Mouse (Mus musculus) mouse trophoblast stem cell (cell line): ENCODE measurements around the gene Tacc3.

Source experiments
- in situ Hi-C, 2 experiments: fragments of 300-500 bp; cut with MseI, MboI; formaldehyde crosslinking; loops; 2 replicates in 1 of 2; 3 replicates in 1 of 2; pipeline ENCODE4 v1.15.1; 2025

Tacc3 gene

DNA sequence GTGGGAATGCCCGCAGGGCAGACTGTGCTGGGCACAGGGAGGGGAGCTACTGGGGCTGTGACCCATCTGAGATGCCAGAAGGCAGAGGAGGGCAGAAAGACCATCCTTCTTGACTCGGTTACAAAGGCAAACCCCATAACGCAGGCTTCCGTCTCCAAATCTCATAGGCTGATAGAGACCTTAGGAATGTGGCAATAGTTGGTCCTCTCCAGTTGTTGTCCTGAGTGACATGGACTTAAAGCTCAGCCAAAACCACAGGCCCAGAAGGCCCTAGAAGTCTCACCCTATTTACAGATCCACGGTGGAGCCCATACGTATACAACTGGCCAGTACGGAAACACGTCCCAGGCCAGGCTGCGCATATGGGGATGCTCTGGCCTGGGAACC, 36.5 kb downstream of the Tacc3 start:
- in situ Hi-C loops: no loop called here

DNA sequence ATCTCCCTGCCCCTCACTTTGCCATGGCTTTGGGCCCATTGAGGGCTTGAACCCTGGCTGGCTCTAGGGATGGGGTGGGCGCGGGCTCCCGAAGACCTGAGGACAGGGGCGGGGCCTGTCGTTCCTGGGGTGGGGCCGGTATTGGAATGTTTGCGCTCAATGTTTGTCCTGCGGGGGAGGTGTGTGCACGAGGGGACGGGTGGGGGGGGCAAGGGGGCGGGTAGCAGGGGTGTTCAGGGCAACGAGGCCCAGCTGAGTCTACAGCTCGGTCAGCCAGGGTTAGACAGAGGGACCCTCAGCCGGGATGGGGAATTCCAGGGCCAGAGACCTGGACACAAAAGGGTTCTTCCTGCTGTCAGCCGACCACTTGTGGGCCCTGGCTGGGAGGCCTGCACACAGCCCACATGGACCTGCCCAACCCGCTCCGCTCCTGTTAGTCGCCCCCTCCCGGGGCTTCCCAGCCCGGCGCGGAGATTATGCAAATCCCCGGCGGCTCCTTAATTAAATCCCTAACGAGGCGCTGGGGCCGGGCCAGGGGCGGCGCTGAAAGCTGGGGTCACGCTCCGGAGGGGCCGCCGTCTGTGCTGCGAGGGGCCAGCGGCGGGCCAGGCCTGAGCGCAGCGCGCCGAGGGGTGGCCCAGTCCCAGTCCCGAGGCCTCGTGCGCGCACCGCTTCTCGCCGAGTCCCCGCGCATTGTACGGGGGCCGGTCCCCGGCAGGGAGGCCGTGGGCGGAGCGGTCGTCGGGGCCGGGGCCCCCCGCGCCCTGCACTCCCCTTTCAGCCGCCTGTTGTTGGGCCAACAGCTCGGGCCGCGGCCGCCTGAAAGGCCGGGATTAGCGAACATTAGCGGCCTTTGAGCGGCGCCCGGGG, 37.2 kb downstream of the Tacc3 start:
- in situ Hi-C loops: no loop called here

DNA sequence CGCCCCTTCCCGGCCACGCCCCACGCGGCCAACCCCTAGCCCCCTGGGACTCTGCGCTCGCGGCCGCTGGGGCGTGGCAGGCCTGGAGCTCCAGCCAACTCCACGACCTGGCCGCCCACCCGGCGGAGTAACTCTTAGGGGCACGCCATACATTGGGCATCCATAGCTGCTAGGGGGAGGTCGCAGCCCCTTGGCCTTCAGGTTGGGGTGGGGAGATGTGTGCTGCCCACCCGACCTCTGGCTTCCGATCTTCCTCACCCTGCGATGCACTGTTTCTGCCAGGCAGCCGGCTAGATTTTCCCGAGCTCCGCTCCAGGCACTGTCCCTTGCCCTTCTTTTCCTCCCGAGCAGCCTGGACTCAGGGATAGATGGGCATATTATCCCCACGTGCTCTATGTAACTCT, 37.8 kb downstream of the Tacc3 start:
- in situ Hi-C loops: no loop called here

DNA sequence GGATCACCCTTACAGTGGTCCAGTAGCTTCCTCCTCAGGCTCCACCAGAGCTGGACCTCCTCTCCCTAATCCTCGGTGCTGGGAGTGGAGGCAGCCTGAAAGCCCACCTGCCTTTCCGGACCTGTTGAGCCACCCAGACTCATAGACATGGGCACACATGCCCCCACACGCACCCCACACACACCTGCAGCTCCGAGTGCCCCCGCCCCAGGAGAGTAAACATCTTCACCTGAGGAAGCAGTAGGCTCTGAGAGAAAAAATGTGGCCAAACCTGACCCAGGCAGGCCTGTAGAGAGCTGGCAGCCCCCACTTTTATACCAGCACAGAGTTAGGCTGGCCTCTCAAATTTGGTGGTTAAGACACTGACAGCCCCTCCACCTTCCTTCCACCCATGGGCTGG, 38.5 kb downstream of the Tacc3 start:
- in situ Hi-C loops: no loop called here

DNA sequence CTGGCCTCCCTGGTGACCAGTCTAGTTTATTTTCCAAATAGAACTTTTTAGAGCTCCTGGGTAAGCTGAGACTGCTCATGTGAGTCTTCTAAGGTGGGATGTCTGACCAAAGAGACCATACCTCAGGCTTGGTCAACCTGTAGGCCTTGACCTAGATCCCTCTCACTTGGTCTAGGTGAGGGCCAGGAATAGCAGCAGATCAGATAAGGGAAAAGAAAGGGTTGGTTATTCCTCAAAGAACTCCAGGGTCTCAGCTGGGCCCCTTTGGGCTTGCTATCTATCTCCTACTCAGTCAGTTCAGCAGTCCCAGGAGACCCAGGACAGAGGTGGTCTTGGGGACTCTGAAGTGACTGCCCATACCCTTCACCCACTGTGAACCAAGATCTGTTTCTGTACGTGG, 39.6 kb downstream of the Tacc3 start:
- in situ Hi-C loops: no loop called here

DNA sequence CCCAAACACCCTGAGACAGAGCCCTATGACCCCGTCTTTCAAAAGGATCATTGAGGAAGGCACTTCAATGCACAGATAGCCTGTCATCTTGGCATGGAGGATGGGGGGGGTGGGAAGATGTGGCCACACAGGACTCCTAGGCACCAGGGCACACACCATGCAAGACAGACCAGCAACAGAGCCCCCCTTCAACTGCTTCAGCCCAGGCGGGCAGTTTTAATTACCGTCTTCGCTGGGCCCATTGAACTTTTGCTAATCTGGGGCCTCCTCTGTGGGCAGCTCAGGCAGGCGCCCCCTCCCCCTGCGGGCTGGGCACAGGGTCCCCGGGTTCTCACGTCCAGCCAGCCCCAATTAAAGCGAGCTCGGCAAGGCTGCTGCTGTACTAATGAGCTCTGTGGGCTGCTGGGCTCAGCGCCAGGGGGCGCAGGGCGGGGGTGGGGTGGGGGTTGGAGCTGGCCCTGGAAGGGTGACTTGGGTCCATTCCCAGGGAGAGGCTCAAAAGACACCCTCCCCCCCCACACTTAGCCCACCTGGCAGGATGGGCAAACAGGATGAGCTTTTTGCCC, 40.1 kb downstream of the Tacc3 start:
- in situ Hi-C loops: no loop called here

DNA sequence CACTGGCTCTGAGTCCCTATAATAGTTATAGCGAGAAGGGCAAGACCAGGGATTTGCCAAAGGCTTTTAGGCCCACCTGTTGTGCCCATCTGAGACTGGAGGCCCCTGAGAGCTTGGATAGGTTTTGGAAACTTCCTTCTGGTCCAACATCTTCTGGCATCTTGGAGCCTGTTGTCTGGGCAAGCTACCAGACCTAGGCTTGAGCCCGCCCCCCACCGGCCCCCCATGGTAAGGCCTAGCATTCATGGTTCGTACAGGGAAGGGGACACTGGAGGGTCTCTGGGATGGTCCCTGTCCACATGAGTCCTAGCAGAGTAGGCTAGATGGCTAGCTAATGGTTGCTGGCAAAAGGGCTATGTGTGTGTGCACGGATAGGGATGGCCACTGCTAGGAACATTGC, 40.7 kb downstream of the Tacc3 start:
- in situ Hi-C loops: no loop called here

DNA sequence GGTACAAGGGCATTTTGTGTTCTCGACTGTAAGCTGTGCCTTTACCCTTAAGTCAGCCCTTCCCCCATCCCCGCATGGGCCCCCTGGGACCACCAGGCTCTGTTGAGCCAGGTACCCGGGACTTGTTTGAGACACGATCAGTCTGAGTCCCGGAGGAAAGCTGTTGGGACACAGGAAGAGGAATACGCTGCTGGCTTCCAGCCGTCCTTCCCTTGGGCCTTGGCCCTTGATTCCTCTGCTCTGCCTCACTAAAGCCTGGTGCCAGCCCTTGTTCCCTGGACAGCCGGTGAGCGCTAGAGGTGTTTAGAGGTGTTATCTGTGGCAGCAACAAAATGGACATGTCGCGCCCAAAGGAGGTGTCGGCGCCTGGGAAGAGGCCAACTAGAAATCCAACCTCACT, 42.1 kb downstream of the Tacc3 start:
- in situ Hi-C loops: no loop called here

DNA sequence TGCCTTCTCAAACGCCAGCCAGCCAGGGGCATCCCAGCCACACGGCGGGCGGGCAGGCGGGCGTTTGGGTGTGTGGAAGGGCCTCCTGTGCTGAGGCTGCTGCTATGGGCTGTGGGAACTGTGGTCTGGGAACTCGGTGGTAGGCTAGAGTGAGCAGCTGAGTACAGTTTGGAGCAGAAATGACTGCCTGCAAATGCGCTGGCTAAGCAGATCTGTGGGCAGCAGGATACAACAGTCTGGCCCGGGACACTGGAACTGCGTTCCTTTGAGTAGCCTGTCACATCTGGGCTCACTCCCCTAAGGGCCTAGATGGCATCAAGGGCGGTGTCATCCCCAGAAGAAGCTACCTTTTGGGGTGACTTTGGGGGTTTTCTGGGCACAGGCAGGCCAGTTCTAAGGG, 43.9 kb downstream of the Tacc3 start:
- in situ Hi-C loops: no loop called here

DNA sequence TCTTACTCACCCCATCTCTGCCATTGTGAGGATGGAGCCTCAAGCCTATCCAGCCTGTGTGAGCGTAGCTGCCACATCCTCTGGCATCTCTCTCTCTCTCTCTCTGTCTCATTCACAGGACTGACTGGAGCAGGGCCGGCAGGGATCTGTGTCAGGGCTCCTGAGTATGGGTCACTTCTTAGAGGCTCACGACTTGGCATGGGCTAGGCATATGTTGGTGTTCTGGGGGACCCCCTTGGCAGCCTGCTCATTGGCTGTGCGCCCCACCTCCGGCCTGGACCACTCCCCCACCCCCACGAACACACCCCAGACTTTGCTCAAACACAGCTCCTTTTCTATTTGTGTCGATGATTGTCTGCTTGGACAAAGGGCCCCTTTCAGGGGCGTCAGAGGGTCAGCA, 46.1 kb downstream of the Tacc3 start:
- in situ Hi-C loops: no loop called here

DNA sequence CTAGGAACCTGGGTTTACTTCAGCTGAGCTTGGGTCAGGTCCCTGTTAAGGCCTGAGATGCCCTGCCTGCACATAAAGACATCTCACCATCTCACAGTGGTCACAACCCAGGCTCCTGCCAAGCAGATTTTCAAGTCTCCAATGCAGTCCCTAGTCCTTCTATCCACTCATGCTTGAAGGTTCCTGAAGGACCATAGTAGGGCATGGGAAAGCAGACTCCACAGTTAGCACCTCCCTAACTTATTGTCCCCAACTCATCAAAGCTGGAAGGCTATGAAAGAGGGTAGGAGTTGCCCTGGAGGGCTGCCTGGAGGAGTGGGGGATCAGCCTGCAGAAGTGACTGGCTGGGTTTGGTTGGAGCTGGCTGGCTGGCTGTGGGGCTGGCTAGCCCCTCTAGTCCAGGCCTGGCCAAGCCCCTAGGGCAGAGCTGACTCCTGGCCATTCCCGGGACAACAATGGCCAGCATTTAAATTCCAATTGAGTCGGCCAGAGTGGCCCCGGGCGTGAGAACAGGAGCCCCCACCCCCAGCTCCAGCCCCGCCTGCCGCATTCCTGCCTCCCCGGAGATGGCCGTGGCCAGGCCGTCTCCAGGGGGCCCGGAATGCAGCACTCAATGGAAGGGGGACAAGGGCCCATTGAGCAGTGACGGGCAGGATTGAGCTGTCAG, 47.1 kb downstream of the Tacc3 start:
- in situ Hi-C loops: no loop called here

DNA sequence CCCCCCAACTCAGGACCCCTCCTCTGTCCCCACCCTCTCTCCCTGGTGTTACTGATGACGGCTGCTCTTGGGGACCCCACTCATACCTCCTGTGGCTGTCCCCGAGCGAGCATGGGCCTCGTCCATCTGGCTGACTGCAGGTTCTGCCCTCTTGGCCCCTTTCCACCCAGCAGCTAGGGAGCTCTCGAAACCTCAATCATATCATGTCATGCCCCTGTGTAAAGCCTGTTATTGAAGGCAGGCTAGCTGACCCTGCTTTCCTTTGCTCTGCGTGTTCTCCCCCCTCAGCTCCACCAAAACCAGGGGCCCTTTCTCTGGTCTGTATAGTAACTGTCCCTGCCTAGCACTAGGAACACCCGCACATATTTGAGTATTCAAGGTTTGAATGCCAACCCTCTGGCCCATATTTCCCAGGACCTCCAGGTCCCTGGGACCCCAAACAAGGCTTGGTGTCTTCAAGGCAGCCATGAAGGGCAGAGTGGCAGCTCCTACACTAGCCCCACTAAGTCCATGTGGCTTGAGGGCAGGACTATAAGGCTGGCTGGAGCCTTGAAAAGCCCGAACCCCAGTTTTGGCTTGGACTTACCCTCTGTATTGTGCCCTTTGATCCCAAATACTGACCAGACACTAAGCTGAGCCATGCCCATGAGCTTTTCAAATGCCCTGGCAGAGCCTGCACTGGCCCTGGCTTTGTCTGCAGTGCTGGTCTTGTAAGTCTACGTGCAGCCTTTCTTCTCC, 47.9 kb downstream of the Tacc3 start:
- in situ Hi-C loops: no loop called here

DNA sequence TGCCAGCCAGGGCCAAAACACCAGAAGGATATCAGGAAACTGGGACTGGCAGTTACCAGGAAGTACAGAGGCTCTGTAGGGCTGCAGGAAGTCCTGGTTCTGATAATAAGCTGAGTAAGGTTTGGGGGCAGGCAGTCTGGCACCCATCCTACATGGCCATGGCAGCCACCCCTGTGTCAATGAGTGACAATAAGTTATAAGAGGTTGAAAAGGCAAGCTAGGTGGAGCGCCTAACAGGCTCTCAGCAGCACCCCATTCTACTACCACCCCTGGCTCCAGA, 48.4 kb downstream of the Tacc3 start:
- in situ Hi-C loops: no loop called here

DNA sequence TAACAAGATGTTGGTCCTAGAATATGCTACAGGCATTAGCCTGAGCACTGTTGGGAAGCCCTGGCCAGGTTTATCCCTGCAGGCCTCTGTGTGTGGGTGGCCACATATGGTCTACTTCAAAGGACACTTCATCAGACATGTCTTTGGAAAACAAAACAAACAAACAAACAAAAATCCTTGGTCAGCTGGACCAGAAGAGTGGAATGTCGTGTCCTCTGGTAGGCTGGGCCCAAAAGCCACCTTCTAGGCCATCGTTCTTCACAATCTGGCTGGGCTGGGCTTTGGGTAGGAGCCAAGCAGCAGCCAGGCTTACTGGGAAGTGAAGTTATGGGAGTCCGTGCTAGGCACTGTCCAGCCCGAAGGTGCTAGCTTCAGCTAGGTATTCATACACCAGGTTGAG, 49.2 kb downstream of the Tacc3 start:
- in situ Hi-C loops: no loop called here

DNA sequence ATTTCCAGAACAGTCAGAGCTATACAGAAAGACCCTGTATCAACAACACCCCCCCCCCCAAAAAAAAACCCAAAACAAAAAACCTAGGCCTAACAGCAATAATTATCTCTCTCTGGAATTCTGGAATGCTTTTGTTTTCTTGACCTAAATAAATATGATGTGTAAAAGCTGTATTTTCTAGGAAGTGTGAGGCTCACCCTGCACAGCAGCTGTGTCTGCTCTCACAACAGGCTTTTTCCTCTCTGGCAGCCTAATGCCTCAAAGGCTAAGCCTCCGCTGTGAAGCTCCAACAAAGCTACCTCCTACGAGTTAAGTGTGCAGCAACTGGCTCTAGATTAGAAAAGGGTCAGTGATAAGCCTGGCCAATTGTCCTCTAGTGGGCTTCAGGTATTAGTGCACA, 51.1 kb downstream of the Tacc3 start:
- in situ Hi-C loops: no loop called here

DNA sequence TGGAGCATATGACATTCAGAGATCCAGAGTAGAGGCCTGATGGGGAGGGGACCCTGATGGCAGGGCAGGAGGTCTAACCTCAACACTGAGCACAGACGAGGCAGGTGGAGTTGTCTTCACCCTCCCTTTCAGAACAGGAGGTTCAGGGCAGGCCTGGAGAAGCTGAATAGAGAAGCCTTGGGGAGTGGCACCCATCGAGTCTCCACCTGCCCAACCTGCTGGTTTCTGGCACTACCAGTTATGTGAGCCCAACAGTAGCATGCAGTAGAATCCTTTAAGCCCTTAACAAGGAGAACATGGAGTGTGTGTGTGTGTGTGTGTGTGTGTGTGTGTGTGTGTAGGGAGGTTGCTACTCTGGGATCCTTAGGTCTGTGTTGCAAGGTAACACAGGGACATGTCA, 54.6 kb downstream of the Tacc3 start:
- in situ Hi-C loops: no loop called here

DNA sequence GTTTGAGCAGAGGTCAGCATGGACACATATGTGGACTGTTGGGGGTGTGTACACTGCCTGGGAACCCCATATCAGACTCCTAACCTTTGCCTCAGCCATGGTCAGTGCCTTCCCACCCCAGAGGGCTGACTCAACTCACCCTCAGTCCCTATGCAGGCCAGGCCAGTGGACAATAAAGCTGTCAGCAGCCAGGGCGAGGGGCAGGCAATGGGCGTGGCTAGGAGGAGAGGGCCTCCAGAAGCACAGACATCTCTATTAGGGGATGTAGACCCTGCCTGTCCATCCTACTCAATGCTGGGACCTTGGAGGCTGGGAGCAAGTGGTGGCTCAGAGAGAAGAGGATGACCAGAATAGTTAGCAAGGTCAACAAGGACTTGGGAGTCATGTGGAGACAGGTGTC, 57.3 kb downstream of the Tacc3 start:
- in situ Hi-C loops: no loop called here

DNA sequence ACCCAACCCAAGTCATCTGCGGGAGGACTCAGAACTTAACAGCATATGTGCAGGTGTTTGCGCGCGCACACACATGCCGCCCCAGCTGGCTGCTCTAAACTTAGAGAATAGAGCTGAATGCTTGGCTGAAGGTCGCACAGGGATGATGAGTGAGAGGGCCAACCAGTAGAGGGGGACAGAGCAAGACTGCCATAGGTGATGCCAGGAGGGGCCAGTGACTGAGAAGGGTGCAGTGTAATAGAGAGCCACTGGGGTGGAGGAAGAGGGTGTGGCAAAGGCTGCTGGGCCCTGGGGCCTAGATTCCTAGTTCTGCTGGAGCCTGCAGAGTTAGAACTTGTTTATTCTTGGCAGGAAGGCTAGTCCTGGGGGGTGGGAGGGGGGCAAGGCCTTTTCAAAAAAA, 58.5 kb downstream of the Tacc3 start:
- in situ Hi-C loops: no loop called here

DNA sequence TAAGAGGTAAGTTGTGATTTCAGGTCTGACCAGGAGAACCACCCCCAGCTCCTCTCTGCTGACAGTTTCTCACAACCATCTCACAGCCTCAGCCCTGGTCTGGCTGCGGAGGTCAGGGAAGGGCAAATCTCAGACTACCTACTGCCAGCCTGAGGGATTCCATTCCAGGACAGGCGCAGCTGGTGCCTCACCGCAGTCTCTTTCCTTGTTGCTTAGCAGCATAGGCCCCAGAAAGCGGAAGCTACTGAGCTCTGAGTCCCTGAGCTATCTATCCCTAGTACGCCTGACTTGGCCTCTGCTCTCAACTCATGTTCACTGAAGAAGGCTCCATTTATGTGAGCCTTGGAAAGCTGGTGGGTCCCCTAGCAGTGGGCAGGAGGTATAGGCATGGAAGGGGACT, 60.5 kb downstream of the Tacc3 start:
- in situ Hi-C loops: no loop called here

DNA sequence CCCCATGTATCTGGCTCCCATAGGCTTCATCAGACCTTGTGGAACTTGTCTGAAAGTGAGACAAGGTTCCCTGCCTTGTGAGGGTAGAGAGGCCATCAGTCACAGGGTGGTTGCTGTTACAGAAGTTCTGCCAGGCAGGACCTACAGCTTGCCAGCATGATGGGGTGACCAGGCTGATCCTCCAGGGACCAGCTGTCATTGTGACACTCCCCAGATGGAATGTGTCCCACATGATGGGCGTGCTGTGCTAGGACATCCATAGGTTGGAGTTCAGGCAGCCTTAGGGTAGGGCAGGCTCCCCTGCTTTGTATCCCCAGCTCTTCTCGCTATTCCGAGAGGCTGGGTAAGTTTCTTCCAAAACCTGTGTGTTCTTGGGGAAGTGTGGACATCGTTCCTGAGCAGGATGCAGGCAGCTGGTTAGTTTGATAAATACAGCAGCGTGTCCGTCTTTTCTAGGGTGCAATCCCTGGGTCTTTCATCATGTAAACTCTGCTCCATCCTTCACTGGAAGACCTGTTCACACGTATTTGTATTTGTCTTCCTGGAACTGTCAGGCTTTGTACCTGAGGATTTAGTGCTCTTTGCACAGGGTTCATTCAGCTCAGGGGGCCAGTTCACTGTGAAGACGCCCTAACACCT, 63.0 kb downstream of the Tacc3 start:
- in situ Hi-C loops: loop anchor here in 1 of 2 experiments (5.0 kb wide), 1 partner anchor 34 kb away; no protein-coding TSS in a partner anchor

DNA sequence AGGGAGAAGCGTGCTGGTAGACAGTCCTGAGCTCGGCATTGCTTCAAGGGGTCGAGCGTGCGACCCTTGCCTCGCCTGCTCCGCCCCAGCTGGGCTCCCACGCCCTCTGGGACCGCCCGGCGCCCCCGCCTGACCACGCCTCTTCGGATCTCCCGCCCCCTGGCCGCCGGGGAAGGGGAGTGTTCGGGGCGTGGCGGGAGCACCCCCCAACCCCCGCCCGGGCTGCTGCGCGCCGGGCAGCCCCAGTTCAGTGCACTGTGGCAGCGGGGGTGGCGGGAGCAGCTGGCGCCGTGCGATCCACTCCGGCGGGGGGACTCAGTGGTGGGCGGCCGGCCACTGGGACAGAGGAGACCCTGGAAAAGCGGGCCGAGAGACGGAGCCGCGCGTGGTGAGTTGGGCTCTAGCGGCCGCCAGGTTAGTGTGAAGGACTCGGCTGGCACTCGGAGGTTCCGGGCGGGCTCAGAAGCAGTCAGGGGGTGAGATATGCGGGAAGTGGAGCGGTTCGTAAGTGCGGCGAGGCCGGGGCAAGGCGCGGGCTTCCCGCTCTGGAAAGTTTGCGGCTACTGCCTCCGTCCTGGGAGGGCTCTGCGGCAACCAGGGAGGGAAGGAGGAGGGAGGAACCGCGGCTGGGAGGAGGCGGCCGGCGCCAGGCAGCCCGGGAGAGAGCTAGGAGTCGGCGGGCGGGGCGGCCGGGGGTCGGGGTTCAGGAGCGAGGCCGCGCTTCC, 63.8 kb downstream of the Tacc3 start, which contains the start of gene Fgfr3:
Gene Fgfr3, plus strand, starts transcription at position 134 of the 725 bp plus-strand sequence.
- in situ Hi-C loops: loop anchor here in 1 of 2 experiments (5.0 kb wide), 1 partner anchor 34 kb away; no protein-coding TSS in a partner anchor
